Mouse (Mus musculus) naive thymus-derived CD4-positive, alpha-beta T cell, adult 2 months (primary cell): ENCODE measurements at regions not wholly inside any gene's neighbourhood (a gene's known extent, or its start where the extent isn't known, plus 50 kb on each side); places are given as distances from the start of the nearest gene placed in this dataset.

Source experiments
- DNase-seq: peaks from one replicate; pipeline ENCODE4 v3.0.0-alpha.2; 2011; ENCODE audit warnings: low read depth

DNA sequence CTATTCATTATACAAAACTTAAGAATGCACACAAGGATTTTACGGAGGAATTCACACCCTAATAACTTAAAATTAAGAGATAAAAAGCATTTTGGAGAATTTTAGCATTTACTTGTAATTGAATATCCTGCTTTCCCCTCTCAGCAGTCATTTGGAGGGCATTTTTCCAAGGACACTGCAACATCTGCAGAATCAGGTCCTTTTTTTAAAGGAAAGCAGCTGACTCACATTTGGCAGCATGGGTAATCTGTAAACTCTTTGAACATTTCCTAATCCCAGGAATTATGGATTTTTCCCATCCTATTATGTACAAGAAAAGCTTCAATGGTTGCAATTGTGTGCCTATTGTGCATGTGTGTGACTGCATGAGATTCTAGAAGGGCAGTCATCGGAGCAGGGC is 112.0 kb downstream of the Gm19410 start:
- DNase-seq, result no peak

DNA sequence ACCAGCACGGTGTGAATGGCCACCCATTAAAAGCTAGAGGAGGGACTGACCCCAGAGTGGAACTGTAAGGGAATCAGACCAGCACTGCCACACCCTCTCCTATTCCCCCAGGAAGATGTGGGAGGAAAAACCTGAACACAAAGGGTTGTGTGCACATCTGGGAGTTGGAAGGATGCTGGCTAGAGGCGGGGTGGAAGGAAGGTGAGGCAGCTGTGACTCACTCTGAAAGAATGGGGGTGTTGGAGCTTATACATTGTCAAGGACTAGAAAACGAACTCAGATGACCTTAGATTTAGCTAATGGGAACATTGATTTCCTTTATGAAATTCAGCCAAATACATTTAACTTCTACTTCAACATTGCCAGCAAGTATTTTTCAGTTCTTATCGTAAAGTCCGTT is 116.2 kb downstream of the Gm19410 start:
- no peak for DNase-seq

DNA sequence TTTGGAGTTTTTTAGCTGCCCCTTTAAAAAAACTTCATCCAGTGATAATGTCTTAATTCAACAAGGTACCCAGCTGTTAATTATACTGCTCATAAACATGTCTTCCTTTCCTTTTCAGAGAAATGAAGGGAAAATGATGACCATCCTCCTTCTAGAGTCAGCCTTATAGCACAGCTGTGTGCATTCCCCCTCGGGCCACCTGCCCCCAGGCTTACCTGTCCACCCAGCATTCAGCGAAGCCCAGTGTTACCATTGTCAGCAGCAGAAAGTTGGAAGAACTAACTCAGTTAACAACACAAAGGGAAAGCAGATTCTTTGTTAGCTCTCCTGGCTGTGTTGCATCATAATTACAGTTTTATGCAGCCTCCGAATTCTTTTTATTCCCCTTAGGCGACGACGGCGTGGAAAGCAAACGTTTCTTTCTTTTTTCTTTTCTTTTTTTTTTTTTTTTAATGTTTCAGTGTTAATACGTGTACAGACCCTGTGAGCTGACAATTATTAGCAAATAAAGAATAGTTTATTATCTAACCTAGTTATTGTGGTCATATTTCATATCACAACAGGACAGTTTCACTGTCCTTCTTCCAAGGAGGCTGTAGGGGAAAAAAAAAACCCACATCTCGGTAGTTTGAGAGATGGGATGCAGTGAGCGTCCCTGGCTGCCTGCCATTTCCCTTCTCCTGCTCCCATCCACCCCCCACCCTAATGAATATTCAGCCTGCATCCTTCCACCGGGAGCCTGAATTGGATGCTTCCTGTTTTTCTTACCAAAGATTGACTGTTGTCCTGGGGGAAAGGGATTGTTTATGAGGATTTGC is 117.3 kb downstream of the Gm19410 start:
- no peak for DNase-seq

DNA sequence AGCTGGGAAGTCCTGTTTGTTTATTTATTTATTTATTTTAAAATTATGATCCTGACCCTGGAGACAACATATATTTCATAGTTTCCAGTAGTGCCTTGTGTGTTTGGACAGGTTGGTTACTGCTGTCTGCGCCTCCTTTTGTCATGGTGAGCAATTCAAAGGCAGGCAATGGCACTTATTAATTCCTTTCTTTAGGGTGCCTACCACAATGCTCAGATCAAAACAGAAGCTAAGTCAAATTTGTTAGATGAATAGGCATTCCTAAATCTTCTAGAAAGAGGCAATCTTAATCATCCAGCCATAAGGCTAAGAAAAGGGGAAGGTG is 117.8 kb downstream of the Gm19410 start:
- DNase-seq, result no peak

DNA sequence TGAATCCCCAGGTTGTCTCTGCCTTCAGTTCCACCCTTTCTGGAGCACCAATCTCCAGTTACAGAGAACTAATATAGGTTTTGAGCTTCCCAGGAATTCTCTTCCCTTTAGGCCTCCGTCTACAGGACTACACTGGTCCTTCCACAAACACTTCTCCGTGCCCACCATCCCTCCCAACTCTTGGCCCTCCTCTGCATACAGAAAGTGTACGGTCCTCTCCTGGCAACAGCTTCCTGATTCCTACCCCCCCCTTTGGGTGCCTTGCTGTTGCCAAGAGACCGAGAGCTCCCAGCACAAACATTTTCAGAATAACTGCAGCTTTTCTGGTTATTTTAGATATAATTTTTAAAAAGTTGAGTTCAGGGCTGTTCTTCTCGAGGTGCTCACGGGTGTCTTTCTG is 119.0 kb downstream of the Gm19410 start:
- no peak for DNase-seq

DNA sequence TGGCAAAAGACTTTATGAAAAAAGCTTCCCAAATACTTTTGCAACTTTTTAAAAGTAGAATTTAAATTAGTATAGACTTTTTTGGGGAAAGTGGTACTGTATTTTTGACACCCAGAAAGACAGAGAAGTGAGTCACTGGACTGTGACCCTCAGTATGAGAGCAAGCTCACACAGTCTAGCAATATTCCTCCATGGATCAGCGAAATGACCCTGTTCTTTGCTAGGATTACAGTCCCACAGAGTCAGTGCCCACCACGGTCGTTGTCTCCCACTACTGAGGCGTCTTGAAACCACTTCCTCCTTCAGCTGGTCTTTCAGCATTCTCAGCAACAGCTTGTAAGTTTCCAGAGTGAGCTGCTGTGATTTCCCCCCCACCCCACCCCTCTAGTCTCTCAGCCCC is 124.5 kb downstream of the Gm19410 start:
- no peak for DNase-seq

DNA sequence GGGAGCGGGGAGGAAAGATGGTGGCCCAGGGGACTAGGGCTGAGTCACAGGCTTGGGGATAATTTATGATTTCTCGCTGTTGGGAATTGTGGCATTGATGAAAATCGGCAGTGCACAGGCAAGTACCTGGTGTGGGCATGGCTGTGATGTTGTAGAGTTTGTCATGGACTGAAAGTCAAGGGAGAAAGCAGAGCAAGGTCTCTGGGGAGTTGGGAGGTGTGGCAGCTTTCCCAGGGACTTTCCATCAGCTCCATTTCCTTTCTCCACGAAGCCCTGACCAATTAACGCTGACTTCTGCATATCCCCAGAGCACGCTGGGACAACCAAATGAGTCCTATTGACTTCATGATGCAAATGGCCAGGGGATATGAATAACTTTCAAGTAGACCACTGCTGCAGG is 126.2 kb downstream of the Gm19410 start:
- no peak for DNase-seq

DNA sequence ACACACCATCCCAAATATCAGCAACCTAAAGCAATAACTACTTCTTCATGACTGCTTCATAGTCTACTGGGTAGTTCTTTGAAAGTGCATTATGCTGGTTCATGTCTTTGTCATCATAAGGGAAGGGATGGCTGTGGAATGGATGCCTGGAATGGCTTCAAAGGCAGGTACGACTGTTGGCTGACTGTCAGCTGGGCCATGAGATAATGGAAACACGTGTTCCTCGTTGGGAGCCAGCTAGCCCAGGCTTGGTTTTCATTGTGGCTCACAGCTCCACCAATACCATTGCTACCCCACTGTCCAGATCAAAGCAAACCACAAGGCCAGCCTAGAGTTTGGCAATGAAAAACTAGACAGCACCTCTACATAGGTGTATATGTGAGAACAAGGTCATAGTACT is 132.9 kb downstream of the Gm19410 start:
- no peak for DNase-seq

DNA sequence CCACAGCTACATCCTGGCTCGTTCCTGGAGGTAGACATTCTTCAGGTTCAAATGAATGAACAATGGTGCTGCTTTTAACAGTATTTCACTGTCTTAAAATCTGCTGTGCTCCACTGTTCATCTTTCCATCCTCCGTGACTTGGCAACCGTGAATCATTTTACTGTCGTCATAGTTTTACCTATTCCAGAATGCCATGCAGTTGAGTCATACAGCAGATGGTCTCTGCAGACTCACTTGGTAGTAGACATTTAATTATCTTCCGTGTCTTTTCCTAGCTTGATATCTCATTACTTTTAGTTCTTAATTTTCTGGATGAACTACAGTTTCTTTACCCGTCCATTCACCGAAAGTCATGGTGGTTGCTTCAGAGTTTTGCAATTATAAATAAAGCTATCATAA is 135.9 kb downstream of the Gm19410 start:
- DNase-seq, result no peak

DNA sequence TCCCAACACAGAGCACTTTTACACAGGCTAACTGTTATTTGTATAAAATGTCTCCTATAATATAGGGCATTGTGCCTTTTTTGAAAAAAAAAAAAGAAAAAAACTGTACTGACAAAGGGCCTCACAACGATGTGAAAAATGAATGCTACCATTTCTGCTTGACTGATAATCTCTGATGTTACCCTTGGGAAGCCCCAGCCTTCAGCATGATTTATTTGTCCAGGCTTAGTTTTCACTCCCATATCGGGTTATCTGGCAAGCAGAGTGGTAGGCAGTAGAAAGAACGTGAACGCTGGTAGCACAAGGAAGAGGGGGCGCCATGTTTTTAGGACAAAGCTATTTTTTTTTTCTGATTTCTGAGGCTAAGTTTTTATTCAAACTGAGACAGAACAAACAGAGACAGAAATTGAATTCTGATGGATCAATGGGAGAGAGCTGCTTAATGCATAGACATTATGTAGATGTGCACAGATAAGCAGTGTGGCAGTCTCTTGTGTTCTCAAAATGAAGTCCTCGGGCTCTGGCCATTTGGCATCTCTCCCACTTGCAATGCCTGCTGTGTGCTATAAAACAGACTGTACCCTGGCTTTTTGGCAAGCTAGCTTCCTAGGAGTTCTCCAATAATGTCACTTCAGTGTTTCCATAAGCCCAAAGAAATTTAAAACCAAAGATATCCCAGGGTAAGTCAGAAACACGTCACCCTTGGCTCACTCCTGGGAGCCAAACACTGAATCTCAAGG is 139.3 kb downstream of the Gm19410 start:
- DNase-seq, result no peak

DNA sequence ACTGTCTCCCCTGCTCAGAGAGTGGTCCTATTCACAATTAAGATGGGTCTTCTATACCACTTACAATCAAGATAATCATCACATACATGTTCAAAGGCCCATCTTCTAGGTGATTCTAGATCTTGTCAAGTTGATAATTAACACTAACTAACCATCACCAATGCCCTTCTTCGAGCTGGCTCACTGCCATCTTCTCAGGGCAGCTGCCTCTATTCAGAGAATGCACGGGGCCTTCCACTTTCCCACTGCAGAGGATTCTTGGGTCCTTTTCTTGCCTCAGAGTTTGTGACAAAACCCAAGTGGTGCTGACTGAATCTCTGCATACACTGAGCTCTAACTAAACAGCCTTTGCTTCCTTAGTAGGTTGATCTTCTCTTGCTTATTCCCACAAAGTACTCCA is 142.4 kb downstream of the Gm19410 start:
- no peak for DNase-seq

DNA sequence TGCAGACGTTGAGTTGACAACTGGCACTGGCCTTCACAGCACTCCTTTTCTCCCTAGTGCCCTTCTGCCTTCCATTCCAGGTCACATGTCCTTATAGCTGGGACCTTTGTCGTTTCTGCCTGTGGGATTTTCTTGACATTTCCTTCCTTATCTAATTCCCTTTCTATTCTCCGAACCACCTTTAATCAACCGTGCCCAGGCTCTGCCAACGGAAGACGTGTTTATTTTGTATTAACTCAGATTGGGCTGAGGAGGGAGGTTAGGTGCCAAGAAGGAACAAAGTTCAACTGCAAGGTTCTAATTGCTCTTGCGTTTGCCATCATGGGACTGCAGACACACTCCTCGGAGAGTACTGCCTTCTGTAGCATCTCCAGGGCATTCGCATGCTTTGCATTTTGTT is 146.7 kb downstream of the Gm19410 start:
- DNase-seq, result no peak

DNA sequence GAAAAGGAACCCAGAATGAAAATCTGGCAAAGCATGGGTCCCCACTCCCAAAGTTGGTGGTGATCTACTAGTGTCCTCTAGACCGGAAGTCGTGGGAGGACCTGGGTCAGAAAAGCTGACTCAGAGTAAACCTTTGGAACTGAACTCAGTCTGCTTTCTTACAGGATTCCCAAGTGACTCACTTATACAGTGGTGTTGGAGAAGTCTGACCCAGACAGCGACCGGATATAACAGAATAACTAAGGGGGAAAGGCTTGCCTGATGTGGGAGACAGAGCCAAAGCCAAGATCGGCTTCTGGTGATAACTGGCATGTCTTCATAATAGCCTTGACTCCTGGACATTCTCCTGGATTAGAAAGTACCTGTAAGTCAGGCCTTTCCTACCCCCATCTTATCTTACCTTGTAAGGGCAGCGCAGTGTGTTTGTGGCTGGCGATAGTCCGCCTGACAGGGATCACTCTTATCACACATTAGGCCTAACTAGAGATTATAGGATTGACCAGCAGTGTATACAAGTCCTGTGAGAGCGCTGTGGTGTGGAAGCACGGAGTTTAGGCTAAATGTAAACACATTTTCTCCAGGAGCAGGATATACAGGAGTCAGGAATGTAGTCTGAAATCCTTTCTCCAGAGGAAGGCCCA is 150.4 kb downstream of the Gm19410 start:
- DNase-seq, result no peak

DNA sequence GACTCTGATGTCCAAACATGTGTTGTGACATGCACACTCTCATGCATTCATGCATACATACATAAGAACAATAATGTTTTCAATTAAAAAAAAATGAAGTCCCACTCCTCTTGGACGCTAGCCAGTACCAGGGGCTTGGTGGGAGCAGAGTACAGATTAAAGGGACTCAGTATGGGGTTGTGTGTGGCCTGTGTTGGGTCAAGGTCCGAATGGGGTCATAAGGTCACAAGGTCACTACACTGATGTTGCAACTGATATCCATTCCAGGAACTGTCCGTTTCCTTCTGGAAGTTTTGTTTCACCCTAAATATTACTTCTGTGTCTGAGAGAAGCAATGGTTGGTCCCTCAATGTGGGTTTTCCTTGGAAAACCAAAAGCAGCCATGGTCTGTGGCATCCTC is 152.0 kb downstream of the Gm19410 start:
- DNase-seq, result no peak

DNA sequence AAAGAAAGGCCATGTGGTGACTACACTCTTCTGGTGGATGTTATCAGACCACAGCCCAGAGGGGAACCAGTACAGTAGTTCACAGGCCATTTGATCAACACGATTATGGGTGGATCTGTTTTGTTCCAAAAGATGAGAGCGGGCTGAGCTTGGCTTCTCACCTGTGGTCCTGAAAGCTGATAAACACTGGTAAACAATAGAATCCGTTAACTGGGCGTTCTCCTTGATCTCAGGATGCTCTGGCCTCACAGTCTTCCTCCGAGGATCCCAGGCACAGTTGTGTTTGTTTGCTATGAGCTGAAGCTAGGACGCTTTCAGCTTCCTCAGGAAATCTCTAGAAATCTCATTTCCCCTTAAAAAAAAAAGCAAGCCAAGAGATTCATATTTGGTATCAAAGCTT is 153.9 kb downstream of the Gm19410 start:
- no peak for DNase-seq

DNA sequence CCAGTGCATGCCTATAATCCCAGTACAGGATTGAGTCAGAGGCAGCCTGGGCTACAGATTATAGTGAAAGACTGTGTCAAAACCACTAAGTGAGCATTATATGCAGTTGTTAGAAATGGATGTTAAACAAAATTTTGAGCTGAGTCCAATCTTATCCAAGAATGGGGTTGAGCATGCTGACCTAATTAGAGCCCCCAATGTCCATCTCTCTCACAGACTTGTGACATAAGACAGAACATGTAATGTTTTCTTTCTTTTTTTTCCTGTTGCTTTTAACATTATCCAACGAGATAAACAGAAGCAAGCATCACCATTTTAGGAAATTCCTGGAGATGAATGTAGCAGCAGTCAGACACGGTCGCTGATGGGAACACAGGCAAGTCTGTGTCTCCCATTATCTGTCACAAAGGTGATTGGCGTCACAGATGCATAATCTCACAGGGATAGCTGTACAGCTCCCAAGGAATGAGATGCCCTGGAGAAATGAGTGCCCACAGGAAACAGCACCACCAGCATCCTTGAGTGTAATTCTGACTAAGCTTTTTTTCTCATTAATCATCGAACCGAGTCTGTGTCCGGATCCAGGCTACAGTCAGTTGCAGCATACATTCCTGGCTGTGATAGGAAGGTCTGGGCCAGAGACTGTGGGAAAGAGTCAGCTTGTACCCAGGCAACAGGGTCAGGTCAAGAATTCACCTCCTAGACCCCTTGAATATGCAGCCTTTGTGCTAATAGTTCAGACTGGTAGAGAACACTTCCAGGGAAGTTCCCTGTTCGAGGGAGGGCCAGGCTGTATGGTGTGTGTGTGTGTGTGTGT is 154.5 kb downstream of the Gm19410 start:
- DNase-seq, result no peak

DNA sequence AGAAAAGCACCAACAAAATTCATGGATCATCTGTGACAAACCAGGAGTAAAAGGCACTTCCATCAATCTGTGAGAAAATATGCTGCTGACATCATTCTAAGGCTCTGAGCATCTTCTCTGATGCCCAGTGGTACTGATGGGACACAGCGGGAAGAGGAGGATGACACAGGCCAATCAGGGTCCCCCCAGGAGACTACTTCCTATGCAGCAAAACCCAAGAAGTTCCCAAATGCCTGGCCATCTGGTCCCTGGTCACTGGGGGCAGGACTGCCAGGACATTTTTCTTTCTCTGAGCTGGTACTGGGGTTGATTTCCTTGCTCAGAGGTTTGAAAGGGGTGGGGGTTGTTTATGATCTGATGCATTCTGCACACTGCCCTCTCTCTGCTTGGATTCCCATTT is 158.4 kb downstream of the Gm19410 start:
- DNase-seq, result no peak

DNA sequence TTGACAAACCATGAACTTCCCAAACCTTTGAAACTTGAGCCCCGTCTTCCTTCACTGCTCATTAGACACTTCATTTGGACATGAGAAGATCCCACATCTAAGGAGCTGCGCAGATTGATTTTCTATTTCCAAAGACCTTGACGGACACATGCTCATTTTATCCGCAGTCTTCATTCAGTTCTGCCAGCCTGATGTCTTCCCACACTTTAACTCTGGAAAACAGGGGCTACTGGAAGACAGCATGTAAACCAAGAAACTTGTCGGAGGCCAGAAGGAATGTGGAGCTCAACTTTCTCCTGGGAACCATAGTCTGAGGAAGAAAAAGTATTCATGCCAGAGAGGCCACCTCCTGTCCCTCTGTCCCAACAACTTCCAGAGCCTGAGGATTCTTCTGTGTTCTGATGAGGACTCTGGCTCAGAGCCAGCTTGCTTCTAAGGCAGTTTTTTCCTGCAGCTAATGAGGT is 161.8 kb downstream of the Gm19410 start:
- DNase-seq, result no peak

DNA sequence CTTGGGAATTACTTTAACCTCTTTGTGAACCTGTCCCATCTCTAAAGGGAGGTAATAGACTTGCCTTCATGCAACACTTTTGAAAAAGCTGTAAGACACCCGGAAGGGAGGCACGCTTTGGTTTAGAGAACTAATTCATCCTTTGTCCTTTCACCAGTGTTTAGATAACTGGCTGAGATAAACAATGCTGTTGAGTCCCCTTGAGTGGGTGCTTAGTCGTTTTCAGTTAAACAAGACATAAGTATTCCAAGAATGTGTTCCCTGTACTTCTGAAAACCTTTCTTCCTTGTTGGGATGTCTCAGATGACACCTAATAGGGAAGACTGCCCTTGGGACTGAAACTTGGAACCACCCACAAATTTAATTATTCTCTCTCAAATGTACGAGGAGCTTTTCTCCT is 164.7 kb downstream of the Gm19410 start:
- DNase-seq, result no peak

DNA sequence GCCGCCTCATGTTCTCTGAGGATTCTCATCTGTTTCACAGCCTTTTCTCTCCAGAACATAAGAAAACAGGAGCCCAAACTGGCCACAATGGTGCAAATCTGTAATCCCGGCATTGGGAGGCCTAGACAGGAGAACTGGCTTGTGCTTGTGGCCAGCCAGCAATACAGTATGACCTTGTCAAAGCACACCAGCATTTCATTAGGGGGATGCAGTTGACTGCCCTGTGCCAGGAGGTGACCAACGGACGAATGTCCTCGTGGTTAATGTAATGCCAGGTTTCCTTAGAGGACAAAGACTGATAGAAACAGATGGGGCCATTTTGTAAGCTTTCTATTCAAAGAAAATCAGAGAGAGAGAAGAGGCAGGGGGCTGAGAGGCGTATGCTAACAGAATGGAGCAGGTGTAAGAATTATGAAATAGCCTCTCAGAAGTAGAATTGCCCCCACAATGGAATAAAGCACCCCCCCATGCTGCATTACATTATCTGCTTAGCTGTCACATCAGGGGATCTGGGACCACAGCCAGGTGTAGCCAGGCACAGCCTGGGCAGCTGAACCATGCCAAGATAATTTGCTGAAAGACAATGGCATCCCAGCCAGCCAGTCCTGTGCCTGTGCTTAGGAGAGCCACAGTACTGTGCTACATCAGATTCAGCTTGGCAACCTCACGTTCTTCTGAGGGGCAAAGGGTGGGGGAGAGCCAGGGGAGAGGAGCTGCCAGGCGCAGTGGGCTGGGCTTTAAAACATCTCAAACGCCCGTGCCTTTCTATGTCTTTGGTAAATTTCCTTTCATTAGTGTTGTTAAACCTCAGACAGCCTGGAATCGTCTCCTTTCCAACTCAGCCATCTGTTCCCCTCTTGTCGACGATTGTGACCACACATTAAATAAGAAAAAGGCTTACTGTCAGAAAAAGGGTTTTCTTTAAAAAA is 167.9 kb downstream of the Gm19410 start:
- DNase-seq, result no peak

DNA sequence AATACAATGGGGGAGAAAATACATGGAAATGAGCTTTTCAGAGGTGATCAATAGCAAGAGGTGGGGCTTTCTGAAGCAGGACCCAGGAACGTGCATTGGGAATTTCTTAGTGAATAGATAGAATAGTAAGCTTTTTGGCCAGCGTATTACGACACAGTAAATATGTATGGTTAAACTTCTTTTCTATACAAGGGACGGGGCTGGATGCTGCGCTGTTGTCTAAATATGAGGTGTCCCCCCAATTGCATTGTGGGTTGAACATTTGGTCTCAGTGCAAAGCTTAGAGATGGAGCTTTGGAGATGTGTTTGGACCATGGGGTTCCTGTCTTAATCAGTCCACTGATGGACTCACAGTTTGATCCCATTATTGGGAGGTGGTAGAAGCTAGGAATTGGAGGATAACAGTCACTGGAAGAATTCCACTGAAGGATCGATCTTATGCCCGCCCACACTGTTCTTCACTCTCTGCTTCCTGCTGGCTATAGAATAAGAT is 168.6 kb downstream of the Gm19410 start:
- no peak for DNase-seq
